Mouse (Mus musculus) ovary, adult 18-20 months (tissue): ENCODE data around the gene Gjb2.
"Not testable (repeated sequence)": the region's sequence is repeated elsewhere in the genome, so short reads cannot be mapped to it uniquely, and the experiment has no call there.

ENCODE experiments used
- DNase-seq: peaks from one replicate; pipeline ENCODE4 v3.0.0; 2022; ENCODE audit warnings: low spot score, mixed read lengths

Gjb2 gene

GRCm38 (mm10) chr14:57066053-57066452 is 38.4 kb downstream of the Gjb2 start:
- no peak for DNase-seq

- DNase-seq = not testable (repeated sequence)
Measured at GRCm38 (mm10) chr14:57060052-57060451, 44.5 kb downstream of the Gjb2 start.

DNA sequence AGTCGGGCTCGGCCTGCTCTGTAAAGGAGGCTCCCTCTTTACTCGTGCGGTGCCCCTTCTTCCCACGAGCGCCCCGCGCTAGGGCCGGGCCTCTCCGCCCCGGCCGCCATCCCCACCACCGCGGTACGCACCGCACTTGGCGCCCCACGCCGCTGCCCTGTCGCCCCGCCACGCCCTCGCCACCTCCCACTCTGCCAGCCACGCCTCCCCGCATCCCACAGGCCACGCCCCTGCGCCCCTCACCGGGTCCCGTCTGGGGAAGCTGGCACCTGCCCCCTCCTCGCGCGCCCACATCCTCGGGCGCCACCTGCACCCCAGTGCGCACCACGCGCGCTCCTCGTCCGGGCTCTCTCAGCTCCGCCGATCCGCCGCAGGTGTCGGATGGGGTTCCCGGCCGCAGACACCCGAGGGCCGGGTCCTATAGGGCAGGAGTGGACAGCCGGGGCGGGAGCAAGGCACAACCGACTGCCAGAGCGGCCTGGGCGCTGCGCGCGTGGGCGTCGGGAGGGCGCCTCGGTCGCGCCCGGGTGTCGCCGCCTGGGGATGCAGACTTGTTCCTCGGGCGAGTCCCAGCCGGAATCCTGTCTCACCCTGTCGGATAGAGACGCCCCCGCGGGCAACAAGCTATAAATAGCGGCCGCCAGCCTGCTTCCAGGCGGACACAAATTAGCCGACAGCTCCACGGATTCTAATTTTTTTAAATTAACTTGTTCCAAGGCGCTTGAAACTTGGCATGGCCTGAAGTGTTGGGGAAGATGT is 46.8 kb downstream of the Gjb2 start, which contains the start of gene Gja3:
Gene Gja3, minus strand, starts transcription at position 538 of the 759 bp plus-strand sequence.
- peak; percentile 3 for DNase-seq

GRCm38 (mm10) chr14:57057204-57057562 is 47.3 kb downstream of the Gjb2 start:
- no peak for DNase-seq

DNA sequence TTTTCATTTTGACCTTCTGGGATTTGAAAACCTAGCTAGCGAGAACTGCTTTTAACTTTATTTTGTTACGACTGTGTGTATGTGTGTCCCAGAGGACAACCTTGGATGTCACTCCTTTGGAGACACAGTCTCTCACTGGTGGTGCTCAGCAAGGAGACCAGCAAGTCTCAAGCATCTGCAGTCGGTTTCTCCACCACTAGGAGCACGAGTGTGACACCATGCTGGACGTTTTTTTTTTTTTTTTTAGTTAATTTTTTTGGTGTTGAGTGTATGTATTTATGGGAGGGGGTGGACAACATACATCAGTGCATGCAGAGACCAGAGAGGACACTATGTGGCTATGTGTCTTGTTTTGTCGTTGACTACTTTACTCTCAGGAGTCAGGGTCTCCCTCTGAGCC is 51.8 kb downstream of the Gjb2 start:
- no peak for DNase-seq
